Mouse (Mus musculus) common myeloid progenitor, adult 5-6 weeks (primary cell): Measurements from ENCODE around the gene Scamp4. TPM values are rescaled to one million over a fixed set of nuclear protein-coding genes. Genes with fewer than 3 reads are reported as not detected.

Experiments used
- total RNA-seq: library from RNA; stranded (forward); fragments of 200-1000, 187-1606 nt; gene quantifications from 2 replicates; pipeline ENCODE4 v1.2.3, GENCODE M21; 2017

Scamp4 gene
- total RNA-seq, 1 experiment from 2014 or later, result 13.3 TPM

Other genes starting within 250 kb of the Scamp4 start
- 0.55 TPM in 1 of 2 replicates, not detected in the other for gene Plk5, start 246.4 kb upstream of the Scamp4 start, total RNA-seq
- 9.5 and 14.3 TPM in 2 replicates for gene Mex3d, start 215.2 kb upstream of the Scamp4 start, total RNA-seq
- gene Mbd3, start 203.3 kb upstream of the Scamp4 start, total RNA-seq, result 76.2 and 113 TPM in 2 replicates
- 141 and 186 TPM in 2 replicates for gene Uqcr11, start 196.0 kb upstream of the Scamp4 start, total RNA-seq
- gene Tcf3, start 169.2 kb upstream of the Scamp4 start, total RNA-seq, result 67.2 and 80.0 TPM in 2 replicates
- not detected in 2 replicates for gene Onecut3, start 108.0 kb upstream of the Scamp4 start, total RNA-seq
- not detected in 2 replicates for gene Atp8b3, start 63.7 kb upstream of the Scamp4 start, total RNA-seq
- 12.3 and 19.2 TPM in 2 replicates for gene Rexo1, start 41.3 kb upstream of the Scamp4 start, total RNA-seq
- 8.6 and 10.6 TPM in 2 replicates for gene Klf16, start 25.6 kb upstream of the Scamp4 start, total RNA-seq
- gene Abhd17a, start 12.5 kb upstream of the Scamp4 start, total RNA-seq, result 15.3 and 29.6 TPM in 2 replicates
- 0.96 TPM in 1 of 2 replicates, not detected in the other for gene Adat3, start within 50 bp of the Scamp4 start, total RNA-seq
- gene Gm49322, start 3.1 kb downstream of the Scamp4 start, total RNA-seq, result 0.24 and 0.27 TPM in 2 replicates
- gene Csnk1g2, start 20.0 kb downstream of the Scamp4 start, total RNA-seq, result 132 and 167 TPM in 2 replicates
- gene Btbd2, start 54.2 kb downstream of the Scamp4 start, total RNA-seq, result 19.2 and 27.1 TPM in 2 replicates
- 37.5 and 55.6 TPM in 2 replicates for gene Mknk2, start 75.2 kb downstream of the Scamp4 start, total RNA-seq
- 42.9 and 49.3 TPM in 2 replicates for gene Mob3a, start 99.1 kb downstream of the Scamp4 start, total RNA-seq
- gene Izumo4, start 99.3 kb downstream of the Scamp4 start, total RNA-seq, result 6.4 and 10.4 TPM in 2 replicates
- gene Ap3d1, start 139.4 kb downstream of the Scamp4 start, total RNA-seq, result 33.6 and 39.4 TPM in 2 replicates
- gene Dot1l, start 152.3 kb downstream of the Scamp4 start, total RNA-seq, result 7.6 and 19.5 TPM in 2 replicates
- 26.6 and 46.7 TPM in 2 replicates for gene Sf3a2, start 195.3 kb downstream of the Scamp4 start, total RNA-seq
- gene Plekhj1, start 195.8 kb downstream of the Scamp4 start, total RNA-seq, result 36.7 and 43.0 TPM in 2 replicates
- gene Amh, start 202.4 kb downstream of the Scamp4 start, total RNA-seq, result 0.58 TPM in 1 of 2 replicates, not detected in the other
- not detected in 2 replicates for gene Jsrp1, start 210.6 kb downstream of the Scamp4 start, total RNA-seq
- 288 TPM in 2 replicates for gene Oaz1, start 223.8 kb downstream of the Scamp4 start, total RNA-seq
- 0.05 TPM in 1 of 2 replicates, not detected in the other for gene Lingo3, start 241.2 kb downstream of the Scamp4 start, total RNA-seq